Mouse (Mus musculus) neutrophil, adult 65 days (primary cell): ENCODE measurements around the gene Bmpr1a. TPM values are rescaled to one million over a fixed set of nuclear protein-coding genes. Genes with fewer than 3 reads are reported as not detected.

Experiments
- total RNA-seq: library from RNA; stranded (reverse); gene quantifications from 2 replicates; pipeline ENCODE4 v1.2.4, GENCODE M21; 2023

The Bmpr1a gene
- total RNA-seq: 16.4 and 21.8 TPM in 2 replicates

DNA sequence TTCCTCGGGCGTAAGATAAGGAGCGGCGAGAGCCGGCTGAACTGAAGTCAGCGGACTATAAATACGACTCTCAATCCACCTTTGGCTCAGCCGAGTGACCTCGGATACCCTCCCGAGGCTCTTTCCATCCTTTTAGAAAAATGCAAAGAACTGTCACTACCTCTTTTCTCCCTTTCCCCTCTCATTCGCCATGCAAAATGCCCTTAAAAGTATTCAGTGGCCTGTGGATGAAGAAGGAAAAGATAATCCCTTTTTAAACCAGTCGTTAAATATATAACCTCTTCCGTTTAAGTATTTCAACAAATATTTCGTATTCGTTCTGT is at the start of gene Bmpr1a:
Gene Bmpr1a, minus strand, starts transcription at position 17 of the 323 bp plus-strand sequence.

DNA sequence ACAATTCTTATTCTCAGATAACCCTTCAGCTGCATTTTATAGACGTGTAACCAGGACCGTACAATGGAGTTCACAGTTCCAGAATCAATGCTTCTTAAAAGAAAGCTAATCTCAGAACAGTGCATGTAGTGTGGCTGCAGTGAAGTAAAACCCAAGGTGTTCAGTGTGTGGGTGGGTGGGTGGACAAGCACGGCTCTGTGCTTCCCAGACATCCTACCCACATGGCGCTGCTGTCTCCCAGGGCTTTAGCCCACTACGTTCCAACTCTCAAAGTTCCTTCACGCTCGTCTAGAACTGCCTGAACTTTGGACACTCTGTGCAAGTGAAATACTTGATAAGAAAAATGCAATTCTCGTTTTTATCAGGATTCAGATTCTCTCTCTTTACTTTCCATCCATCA is 19.6 kb upstream of the Bmpr1a start, which contains the start of gene 9230112D13Rik:
Gene 9230112D13Rik, minus strand, starts transcription at position 101 of the 400 bp plus-strand sequence.

DNA sequence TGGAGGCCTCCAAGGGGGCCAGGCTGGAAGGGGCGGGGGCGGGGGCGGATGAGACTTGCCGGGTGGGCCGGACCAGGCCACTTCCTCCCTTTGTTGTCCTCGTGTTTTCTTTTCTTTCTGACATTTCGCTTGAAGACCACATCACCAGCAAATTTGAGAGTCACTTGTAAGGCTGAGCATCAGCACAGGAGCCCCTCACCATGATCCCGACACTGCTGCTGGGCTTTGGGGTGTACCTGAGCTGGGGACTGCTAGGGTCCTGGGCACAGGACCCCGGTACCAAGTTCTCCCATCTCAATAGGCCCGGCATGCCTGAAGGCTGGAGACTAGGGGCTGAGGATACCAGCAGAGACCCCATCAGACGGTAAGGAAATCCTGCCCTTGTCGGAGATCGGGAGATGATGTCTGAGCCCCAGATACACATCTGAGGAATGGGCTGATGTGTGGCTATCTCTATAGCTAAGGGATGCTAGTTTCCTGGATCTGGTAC is 127.7 kb downstream of the Bmpr1a start, which contains the start of gene Mmrn2:
Gene Mmrn2, plus strand, starts transcription at position 51 of the 490 bp plus-strand sequence.

DNA sequence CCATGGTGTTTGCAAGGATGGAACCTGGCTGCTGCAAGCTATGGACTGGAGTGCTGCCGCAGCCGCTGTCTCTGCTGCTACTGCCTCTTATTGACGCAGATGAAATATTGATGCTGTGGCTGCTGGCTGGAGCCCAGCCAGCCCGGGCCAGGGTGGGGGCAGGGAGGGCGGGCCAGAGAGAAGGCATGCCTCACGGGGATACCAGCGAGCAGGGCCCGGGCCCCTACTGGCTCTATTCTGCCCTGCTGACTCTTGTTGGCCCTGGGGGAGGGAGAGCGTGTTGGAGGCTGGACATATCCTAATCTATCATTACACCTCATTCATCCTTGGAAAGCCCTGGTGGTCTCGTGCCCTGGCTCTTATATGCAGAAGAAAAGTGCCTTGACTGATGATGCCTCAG is 128.6 kb downstream of the Bmpr1a start, which contains the start of gene Sncg:
Gene Sncg, minus strand, starts transcription at position 213 of the 400 bp plus-strand sequence.

Other genes with a start within 250 kb of the Bmpr1a start
- gene Shld2, start 192.8 kb downstream of the Bmpr1a start, total RNA-seq: 9.7 and 14.5 TPM in 2 replicates
- 204 and 220 TPM in 2 replicates for gene Glud1, start 192.6 kb downstream of the Bmpr1a start, total RNA-seq
- not detected in 2 replicates for gene Fam25c, start 147.9 kb downstream of the Bmpr1a start, total RNA-seq
- not detected in 2 replicates for gene Sncg, start 128.6 kb downstream of the Bmpr1a start, total RNA-seq
- gene Mmrn2, start 127.9 kb downstream of the Bmpr1a start, total RNA-seq: 0.41 TPM in 1 of 2 replicates, not detected in the other
- not detected in 2 replicates for gene 9230112D13Rik, start 19.5 kb upstream of the Bmpr1a start, total RNA-seq
- not detected in 2 replicates for gene Ldb3, start 85.3 kb upstream of the Bmpr1a start, total RNA-seq
- not detected in 2 replicates for gene Opn4, start 96.8 kb upstream of the Bmpr1a start, total RNA-seq
- gene Wapl, start 170.6 kb upstream of the Bmpr1a start, total RNA-seq: 73.4 and 90.4 TPM in 2 replicates